Mouse (Mus musculus): ENCODE results near the gene Vmn1r229. TPM values are rescaled to one million over a fixed set of nuclear protein-coding genes. Genes with fewer than 3 reads are reported as not detected.

Vmn1r229 gene
- polyA plus RNA-seq (2012; ENCODE audit: insufficient read depth, insufficient read length, missing spikeins), result not detected in 2 replicates

DNA sequence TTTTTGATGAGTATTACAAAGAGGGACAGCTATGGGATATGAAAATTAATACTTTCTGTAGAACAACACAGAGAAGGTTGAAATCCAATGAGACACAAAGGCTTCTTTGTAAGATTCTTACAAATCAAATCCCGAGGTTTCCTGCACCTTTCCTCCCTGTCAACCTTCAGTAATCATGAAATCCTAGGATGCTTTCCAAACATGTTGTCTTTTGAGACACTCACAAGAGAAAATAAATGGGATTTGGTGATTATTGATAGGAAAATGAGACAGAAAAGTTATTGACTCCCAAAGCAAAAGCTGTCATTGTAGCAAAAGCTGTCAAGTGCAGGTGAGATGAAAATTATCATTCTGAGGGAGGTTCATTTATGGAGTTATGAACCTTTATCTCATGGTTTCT, at the start of gene Vmn1r229:
Gene Vmn1r229 (plus strand): TSS at position 301 of the 400 bp plus-strand sequence.
- H3K4me1 ChIP-seq (ENCODE audit: control insufficient read depth, insufficient read depth, insufficient read length, low read length), result no peaks in the 10 kb centered on the region
- H3K27ac ChIP-seq (replicated peaks; ENCODE audit: low read depth, low read length), result no peak within 1 kb of the TSS
- H3K4me3 ChIP-seq (ENCODE audit: insufficient read depth, low read depth, low read length), result no peak within 1 kb of the TSS

DNA sequence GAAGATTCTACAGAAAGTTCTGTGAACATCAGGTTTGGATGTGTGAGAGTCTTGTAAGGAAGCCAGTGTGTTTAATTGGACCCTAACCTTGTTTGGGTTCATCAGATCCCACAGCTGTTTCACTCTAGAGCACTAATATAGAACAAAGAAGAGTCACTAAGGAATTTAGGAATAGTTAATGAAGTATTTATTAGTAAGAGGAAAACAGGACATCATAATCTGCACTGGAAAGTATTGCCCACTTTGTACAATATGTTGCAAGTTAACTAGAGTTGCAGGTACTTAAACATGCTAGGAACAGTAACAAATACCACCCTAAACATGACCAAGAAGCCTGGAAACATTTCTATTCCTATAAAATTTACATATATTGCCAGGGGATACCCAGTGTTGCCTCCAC, 25.3 kb upstream of the Vmn1r229 start, which contains the start of gene Vmn1r228:
Gene Vmn1r228 (minus strand): TSS at position 101 of the 400 bp plus-strand sequence.
- Histone ChIP-seq H3K4me1 (ENCODE audit: control insufficient read depth, insufficient read depth, insufficient read length, low read length) (no peaks in the 10 kb centered on the region), H3K27ac (replicated peaks; ENCODE audit: low read depth, low read length) (no peak within 1 kb of the TSS), H3K4me3 (ENCODE audit: insufficient read depth, low read depth, low read length) (no peak within 1 kb of the TSS)

DNA sequence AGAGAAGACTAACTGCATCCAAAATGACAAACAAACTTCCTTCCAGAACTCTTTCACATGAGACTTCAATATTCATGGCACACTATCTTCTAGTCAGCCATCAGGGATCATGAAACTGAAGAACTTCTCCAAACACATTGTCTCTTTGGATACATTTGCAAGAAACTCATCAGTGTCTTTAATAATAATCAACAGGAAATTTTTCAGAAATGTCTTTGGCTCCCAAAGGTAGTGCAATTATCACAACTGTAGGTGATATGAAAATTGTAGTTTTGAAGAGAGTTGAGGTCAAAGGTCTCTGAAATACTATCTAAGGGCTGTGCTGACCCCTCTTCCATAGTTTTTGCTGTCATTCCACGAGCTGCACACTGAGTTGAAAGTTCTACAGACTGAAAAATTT, 28.8 kb downstream of the Vmn1r229 start, which contains the start of gene Vmn1r230:
Gene Vmn1r230 (plus strand): TSS at position 301 of the 400 bp plus-strand sequence.
- Histone ChIP-seq H3K4me1 (ENCODE audit: control insufficient read depth, insufficient read depth, insufficient read length, low read length) (no peaks in the 10 kb centered on the region), H3K27ac (replicated peaks; ENCODE audit: low read depth, low read length) (no peak within 1 kb of the TSS), H3K4me3 (ENCODE audit: insufficient read depth, low read depth, low read length) (no peak within 1 kb of the TSS)

Other genes starting within 250 kb of the Vmn1r229 start
- gene Vmn2r109, start 246.8 kb upstream of the Vmn1r229 start, polyA plus RNA-seq (2012; ENCODE audit: insufficient read depth, insufficient read length, missing spikeins), result not detected in 2 replicates
- not detected in 2 replicates for gene Vmn2r110, start 215.1 kb upstream of the Vmn1r229 start, polyA plus RNA-seq (2012; ENCODE audit: insufficient read depth, insufficient read length, missing spikeins)
- gene Fpr-rs3, start 186.7 kb upstream of the Vmn1r229 start, polyA plus RNA-seq (2012; ENCODE audit: insufficient read depth, insufficient read length, missing spikeins), result not detected in 2 replicates
- not detected in 2 replicates for gene Vmn1r226, start 128.7 kb upstream of the Vmn1r229 start, polyA plus RNA-seq (2012; ENCODE audit: insufficient read depth, insufficient read length, missing spikeins)
- not detected in 2 replicates for gene Vmn1r227, start 81.7 kb upstream of the Vmn1r229 start, polyA plus RNA-seq (2012; ENCODE audit: insufficient read depth, insufficient read length, missing spikeins)
- gene Vmn1r228, start 25.4 kb upstream of the Vmn1r229 start, polyA plus RNA-seq (2012; ENCODE audit: insufficient read depth, insufficient read length, missing spikeins), result not detected in 2 replicates
- not detected in 2 replicates for gene Vmn1r230, start 28.9 kb downstream of the Vmn1r229 start, polyA plus RNA-seq (2012; ENCODE audit: insufficient read depth, insufficient read length, missing spikeins)
- gene Vmn1r231, start 93.5 kb downstream of the Vmn1r229 start, polyA plus RNA-seq (2012; ENCODE audit: insufficient read depth, insufficient read length, missing spikeins), result not detected in 2 replicates
- not detected in 2 replicates for gene Vmn1r232, start 108.2 kb downstream of the Vmn1r229 start, polyA plus RNA-seq (2012; ENCODE audit: insufficient read depth, insufficient read length, missing spikeins)
- 159 and 201 TPM in 2 replicates for gene Ppp2r1a, start 133.8 kb downstream of the Vmn1r229 start, polyA plus RNA-seq (2012; ENCODE audit: insufficient read depth, insufficient read length, missing spikeins)
- not detected in 2 replicates for gene Vmn1r233, start 184.9 kb downstream of the Vmn1r229 start, polyA plus RNA-seq (2012; ENCODE audit: insufficient read depth, insufficient read length, missing spikeins)
- gene Zfp160, start 197.3 kb downstream of the Vmn1r229 start, polyA plus RNA-seq (2012; ENCODE audit: insufficient read depth, insufficient read length, missing spikeins), result 6.2 and 10.6 TPM in 2 replicates

All from brown adipose tissue, adult 24 weeks (tissue).